Comparison of ENCODE assay signal across 7 mouse cellular contexts in genomic region chr10:4041691-4042090, GRCm38 (mm10).
DNase-seq lines count a peak whose midpoint lies in the region; ATAC-seq lines count a peak whose summit lies in the region.

No protein-coding gene starts in this region.

- H3K9ac ChIP-seq in hindbrain, embryonic 14.5 days, result no peak overlapping the region
- H3K9ac ChIP-seq in liver, embryonic 13.5 days, result no peak overlapping the region

- 79% methylated on average over 9 of the region's 9 CpGs for WGBS in hindbrain, embryonic 14.5 days
- WGBS in liver, embryonic 13.5 days (ENCODE audit: insufficient replicate concordance), result 72% methylated on average over 9 of the region's 9 CpGs

- no peaks in the 10 kb centered on the region for H3K27me3 ChIP-seq in hindbrain, embryonic 14.5 days (ENCODE audit: control insufficient read depth, insufficient read depth, low read length)
- no peaks in the 10 kb centered on the region for H3K27me3 ChIP-seq in liver, embryonic 13.5 days

- H3K27ac ChIP-seq in hindbrain, embryonic 14.5 days, result no peak overlapping the region
- H3K27ac ChIP-seq in liver, embryonic 13.5 days, result no peak overlapping the region

- H3K9me3 ChIP-seq in hindbrain, embryonic 14.5 days (ENCODE audit: control insufficient read depth, low read length), result no peaks in the 10 kb centered on the region
- H3K9me3 ChIP-seq in liver, embryonic 13.5 days (replicated peaks), result no peaks in the 10 kb centered on the region

- H3K4me3 ChIP-seq in hindbrain, embryonic 14.5 days (replicated peaks; ENCODE audit: low read length), result no peak overlapping the region
- no peak overlapping the region for H3K4me3 ChIP-seq in liver, embryonic 13.5 days (replicated peaks)

- H3K4me1 ChIP-seq in hindbrain, embryonic 14.5 days (replicated peaks; ENCODE audit: control insufficient read depth, insufficient read depth, low read length), result no peaks in the 10 kb centered on the region
- H3K4me1 ChIP-seq in liver, embryonic 13.5 days (replicated peaks), result no peaks in the 10 kb centered on the region

- H3K36me3 ChIP-seq in hindbrain, embryonic 14.5 days (replicated peaks; ENCODE audit: control insufficient read depth, insufficient read depth), result no peaks in the 10 kb centered on the region
- peaks cover 75% of the 10 kb centered on the region for H3K36me3 ChIP-seq in liver, embryonic 13.5 days

- ATAC-seq in hindbrain, embryonic 14.5 days (ENCODE audit: low FRiP score), result no peak
- ATAC-seq in liver, embryonic 13.5 days (ENCODE audit: low read depth), result no peak

- DNase-seq in ovary, postnatal 14 days (ENCODE audit: low spot score), result peak; percentile 27
- DNase-seq in ovary, adult 18-20 months (ENCODE audit: low spot score), result no peak
- peak; percentile 76 for DNase-seq in adipocyte (ENCODE audit: low spot score)
- peak; percentile 39 for DNase-seq in embryo, embryonic 9.5 days (ENCODE audit: extremely low spot score)
- DNase-seq in hindbrain, embryonic 14.5 days (ENCODE audit: low spot score), result peak; percentile 53
- DNase-seq in liver, embryonic 13.5 days, result peak; percentile 8
- peak; percentile 6 for DNase-seq in retina, postnatal 7 days (ENCODE audit: low read depth, low spot score)

- no peak overlapping the region for H3K4me2 ChIP-seq in hindbrain, embryonic 14.5 days (replicated peaks)
- no peak overlapping the region for H3K4me2 ChIP-seq in liver, embryonic 13.5 days
